In genomic region chr2:59193117-59193516, GRCm38 (mm10) we compare ENCODE assay signal across 22 mouse cellular contexts. TPM values are rescaled to one million over a fixed set of nuclear protein-coding genes. Genes with fewer than 3 reads are reported as not detected.
A peak's percentile ranks its signal among the peaks of the same experiment; 100 is the strongest.
DNase-seq lines count a peak whose midpoint lies in the region; ATAC-seq and TF ChIP-seq lines count a peak whose summit lies in the region.
"Had no signal": no experiment of that assay in that cellular context is flagged by ENCODE, and none has a peak within 500 bp of the region (broad histone marks: within the 10 kb centered on the region; RNA-seq: fewer than 3 reads in every experiment).

No protein-coding gene starts in this region.

- peaks cover 65% of the 10 kb centered on the region; the same call in 1 of the 2 replicates for H3K79me2 ChIP-seq in liver, adult 2 months (ENCODE audit: control insufficient read depth, insufficient read depth, low read length)

- 0 out of 2 replicates have a peak, but pooled peaks cover 5% of the 10 kb centered on the region for H3K4me1 ChIP-seq in liver, adult 2 months (ENCODE audit: control insufficient read depth, insufficient read depth, low read length)
- peaks cover 8% of the 10 kb centered on the region; the same call in 1 of the 2 replicates for H3K4me1 ChIP-seq in liver, postnatal 0 days (ENCODE audit: insufficient read depth)
- no peaks in the 10 kb centered on the region for H3K4me1 ChIP-seq in embryonic fibroblast, embryonic 13.5 days (ENCODE audit: control insufficient read depth, insufficient read depth, low read length)
- peaks cover 6% of the 10 kb centered on the region for H3K4me1 ChIP-seq in midbrain, embryonic 16.5 days (ENCODE audit: control insufficient read depth, insufficient read depth, low read length)

- 69% methylated on average over 5 of the region's 5 CpGs for WGBS in liver, adult 2 months
- 73% methylated on average over 5 of the region's 5 CpGs for WGBS in liver, postnatal 0 days (ENCODE audit: insufficient replicate concordance)
- 91% methylated on average over 5 of the region's 5 CpGs for WGBS in midbrain, embryonic 16.5 days

- no peak for TF ChIP-seq CTCF in liver, adult 2 months (IDR thresholded peaks at IDR 0.05; ENCODE audit: low read depth, low read length)
- no peak for TF ChIP-seq CTCF in liver, postnatal 0 days (IDR thresholded peaks at IDR 0.05; ENCODE audit: low read depth)
- no peak for TF ChIP-seq CTCF in embryonic fibroblast, embryonic 13.5 days (IDR thresholded peaks at IDR 0.05; ENCODE audit: borderline replicate concordance, insufficient read depth, low read length)

- intact Hi-C loops in heart, postnatal 10 days (cut with DNase I): no loop called here

- TF ChIP-seq EP300 in liver, postnatal 0 days (IDR thresholded peaks at IDR 0.05; ENCODE audit: low read depth): no peak

- no peaks in the 10 kb centered on the region for H3K27me3 ChIP-seq in liver, adult 2 months (ENCODE audit: control insufficient read depth, insufficient read depth, low read length)
- no peaks in the 10 kb centered on the region for H3K27me3 ChIP-seq in liver, postnatal 0 days (ENCODE audit: insufficient read depth, low read length)
- no peaks in the 10 kb centered on the region for H3K27me3 ChIP-seq in midbrain, embryonic 16.5 days (ENCODE audit: control insufficient read depth, insufficient read depth, low read depth, low read length)
- H3K27me3 ChIP-seq: embryonic facial prominence, embryonic 15.5 days; forebrain, embryonic 15.5 days; hindbrain, embryonic 12.5 days had no signal

- H3K4me2 ChIP-seq in liver, postnatal 0 days (ENCODE audit: low read depth, low read length): no peak overlapping the region
- H3K4me2 ChIP-seq in midbrain, embryonic 16.5 days (ENCODE audit: low read length): no peak overlapping the region
- H3K4me2 ChIP-seq: embryonic facial prominence, embryonic 15.5 days; forebrain, embryonic 15.5 days; hindbrain, embryonic 12.5 days had no signal

- DNase-seq in heart, adult 11 months: peak; percentile 79
- no peak for DNase-seq in heart, adult 9 months (ENCODE audit: low spot score in 2 of 2)
- DNase-seq in heart, postnatal 10 days: peak; percentile 42 to 48
- no peak for DNase-seq in heart, adult 8-10 months (ENCODE audit: low spot score)
- peak; percentile 37 for DNase-seq in liver, adult 2 months (ENCODE audit: extremely low read depth, low read depth, low spot score)
- DNase-seq in liver, postnatal 0 days: no peak
- DNase-seq: cerebellum, adult 11-12 months; cerebellum, adult 9-10 months; cerebellum, postnatal 25 days; gastrocnemius, postnatal 25 days; heart, postnatal 4 days had no signal

- no peak overlapping the region for H3K27ac ChIP-seq in liver, adult 2 months (replicated peaks; ENCODE audit: insufficient read depth, low read depth, low read length)
- H3K27ac ChIP-seq in liver, postnatal 0 days (ENCODE audit: low read depth): no peak overlapping the region
- H3K27ac ChIP-seq in embryonic fibroblast, embryonic 13.5 days (ENCODE audit: insufficient read depth, low read length): peak overlapping the region; percentile 21; the same call in 1 of the 2 replicates
- H3K27ac ChIP-seq in midbrain, embryonic 16.5 days (ENCODE audit: low read length): no peak overlapping the region
- H3K27ac ChIP-seq: embryonic facial prominence, embryonic 15.5 days; forebrain, embryonic 15.5 days; hindbrain, embryonic 12.5 days had no signal

- H3K36me3 ChIP-seq in liver, adult 2 months (ENCODE audit: control insufficient read depth, insufficient read depth, low read length): no peaks in the 10 kb centered on the region
- no peaks in the 10 kb centered on the region for H3K36me3 ChIP-seq in liver, postnatal 0 days (replicated peaks; ENCODE audit: insufficient read depth, low read length)
- H3K36me3 ChIP-seq in midbrain, embryonic 16.5 days (ENCODE audit: control insufficient read depth, insufficient read depth, low read length): no peaks in the 10 kb centered on the region
- H3K36me3 ChIP-seq: embryonic facial prominence, embryonic 15.5 days; forebrain, embryonic 15.5 days; hindbrain, embryonic 12.5 days had no signal

- H3K9me3 ChIP-seq in liver, postnatal 0 days (ENCODE audit: low read length): no peaks in the 10 kb centered on the region
- H3K9me3 ChIP-seq in midbrain, embryonic 16.5 days (replicated peaks; ENCODE audit: control insufficient read depth, low read length, poor library complexity, severe bottlenecking): no peaks in the 10 kb centered on the region
- H3K9me3 ChIP-seq: embryonic facial prominence, embryonic 15.5 days; forebrain, embryonic 15.5 days; G1E; hindbrain, embryonic 12.5 days had no signal

- H3K4me3 ChIP-seq in liver, adult 2 months (ENCODE audit: insufficient read depth, low read depth, low read length): no peak overlapping the region
- H3K4me3 ChIP-seq in liver, postnatal 0 days (ENCODE audit: low read depth, low read length): no peak overlapping the region
- no peak overlapping the region for H3K4me3 ChIP-seq in embryonic fibroblast, embryonic 13.5 days (ENCODE audit: insufficient read depth, low read length)
- no peak overlapping the region for H3K4me3 ChIP-seq in midbrain, embryonic 16.5 days (ENCODE audit: low read depth, low read length)
- H3K4me3 ChIP-seq: embryonic facial prominence, embryonic 15.5 days; forebrain, embryonic 15.5 days; hindbrain, embryonic 12.5 days had no signal

- no peak overlapping the region for H3K9ac ChIP-seq in liver, adult 2 months (ENCODE audit: low read depth, low read length)
- H3K9ac ChIP-seq in liver, postnatal 0 days (replicated peaks): no peak overlapping the region
- H3K9ac ChIP-seq in midbrain, embryonic 16.5 days (ENCODE audit: low read depth, low read length): no peak overlapping the region
- H3K9ac ChIP-seq: embryonic facial prominence, embryonic 15.5 days; forebrain, embryonic 15.5 days; hindbrain, embryonic 12.5 days had no signal

- ATAC-seq in liver, postnatal 0 days: no peak
- ATAC-seq in midbrain, embryonic 16.5 days: no peak
- ATAC-seq: CD4-positive, CD25-positive, alpha-beta regulatory T cell, adult 4 months; forebrain, embryonic 15.5 days; hindbrain, embryonic 16.5 days; inflammation-experienced regulatory T-cells, adult 6 months; intestine, postnatal 0 days had no signal

- no peak for TF ChIP-seq POLR2A in liver, adult 2 months (IDR thresholded peaks at IDR 0.05; ENCODE audit: extremely low read depth, insufficient read depth, low read length)
- no peak for TF ChIP-seq POLR2A in embryonic fibroblast, embryonic 13.5 days (IDR thresholded peaks at IDR 0.05; ENCODE audit: low read depth, low read length)

RNA-seq across cellular contexts. Expression of gene Pkp4, which starts 32.5 kb away (rescaled TPM):
- total RNA-seq in heart, postnatal 10 days (2021): 100 to 1,000 TPM; 191 to 198 TPM
- total RNA-seq in heart, adult 8-10 months (2022): 100 to 1,000 TPM; 165 to 198 (median 178) TPM
- total RNA-seq in liver, adult 2 months (2014; rRNA removed): 38.4 and 43.8 TPM in 2 replicates
- polyA plus RNA-seq in liver, adult 2 months (2012; rRNA removed): 42.7 and 53.3 TPM in 2 replicates
- 6.8 and 7.7 TPM in 2 replicates for polyA plus RNA-seq in liver, postnatal 0 days (2015; fragmentation: Nextera tagmentation; extraction: Ambion mirVana)
- polyA plus RNA-seq in embryonic fibroblast, embryonic 13.5 days (2011; ENCODE audit: insufficient read length, low read depth, missing spikeins): 27.8 and 36.7 TPM in 2 replicates
- 27.1 and 29.9 TPM in 2 replicates for polyA plus RNA-seq in midbrain, embryonic 16.5 days (2015; fragmentation: Nextera tagmentation; extraction: Ambion mirVana)

RNA-seq across cellular contexts. Expression of gene Ccdc148, which starts 32.6 kb away (rescaled TPM):
- 1 to 10 TPM; 2.3 to 2.6 TPM for total RNA-seq in heart, postnatal 10 days (2021)
- under 1 TPM; 0.37 to 0.88 (median 0.64) TPM for total RNA-seq in heart, adult 8-10 months (2022)
- 0.74 and 0.92 TPM in 2 replicates for total RNA-seq in liver, adult 2 months (2014; rRNA removed)
- polyA plus RNA-seq in liver, adult 2 months (2012; rRNA removed): 0.05 and 0.06 TPM in 2 replicates
- polyA plus RNA-seq in liver, postnatal 0 days (2015; fragmentation: Nextera tagmentation; extraction: Ambion mirVana): 0.58 and 0.75 TPM in 2 replicates
- 0.12 TPM in 1 of 2 replicates, not detected in the other for polyA plus RNA-seq in embryonic fibroblast, embryonic 13.5 days (2011; ENCODE audit: insufficient read length, low read depth, missing spikeins)
- polyA plus RNA-seq in midbrain, embryonic 16.5 days (2015; fragmentation: Nextera tagmentation; extraction: Ambion mirVana): 8.0 and 9.4 TPM in 2 replicates
- total RNA-seq: gastrocnemius, postnatal 25 days; granulocyte monocyte progenitor cell, adult 5-6 weeks had no signal
- polyA plus RNA-seq: G1E had no signal

Comparison
In these comparisons a context has a peak if more than half of its experiments do, and no peak if none do; other contexts are left out.
1. DNase-seq: peak in heart, adult 11 months (single experiment), heart, postnatal 10 days (2 of 2) and liver, adult 2 months (single experiment); none in heart, adult 9 months (0 of 2), heart, adult 8-10 months (single experiment) and liver, postnatal 0 days (single experiment).